Mouse (Mus musculus): ENCODE data around the gene Etfbkmt.

DNA sequence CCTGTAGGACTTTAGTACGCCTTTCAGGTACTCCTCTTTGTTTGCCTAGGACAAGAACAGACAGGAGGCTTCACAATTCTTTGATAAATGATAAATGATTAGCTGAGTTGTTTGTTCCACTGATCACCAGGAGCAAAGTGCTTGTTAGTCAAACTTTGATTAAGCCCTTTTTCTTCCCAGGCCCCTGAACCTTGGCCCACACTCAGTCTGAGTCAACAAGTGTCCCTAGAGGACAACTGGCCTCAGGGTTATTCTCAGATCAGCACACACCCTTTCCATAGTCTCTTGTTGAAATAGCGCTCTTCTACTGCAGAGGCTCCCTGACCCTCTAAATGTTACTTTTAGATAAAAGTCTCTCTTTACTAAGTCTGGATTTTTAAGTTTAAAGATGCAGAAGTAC lies 20.7 kb upstream of the Etfbkmt start:
- peak; percentile 51 for TF ChIP-seq CTCF (IDR thresholded peaks at IDR 0.05)
- TF ChIP-seq POLR2A (IDR thresholded peaks at IDR 0.05; ENCODE audit: insufficient read depth, low read depth, low read length): no peak
- no peak for TF ChIP-seq EP300 (IDR thresholded peaks at IDR 0.05; ENCODE audit: insufficient read depth, low read depth, low read length)

Data from heart, adult 2 months (tissue).